Mouse (Mus musculus) forebrain, embryonic 14.5 days (tissue): ENCODE data around the gene Ctsf. TPM values are rescaled to one million over a fixed set of nuclear protein-coding genes. Genes with fewer than 3 reads are reported as not detected.

Source experiments
- polyA plus RNA-seq: library from polyadenylated mRNA; unstranded; fragments of >200 nt; fragmentation: Nextera tagmentation; extraction: Ambion mirVana; gene quantifications from 2 replicates; pipeline ENCODE4 v1.2.1, GENCODE M21; 2014

Ctsf gene
- polyA plus RNA-seq, 1 experiment from 2014 or later, result 43.9 TPM

Other genes with a start within 250 kb of the Ctsf start
- 12.2 and 12.6 TPM in 2 replicates for gene Lrfn4, start 239.5 kb upstream of the Ctsf start, polyA plus RNA-seq
- gene Rce1, start 229.5 kb upstream of the Ctsf start, polyA plus RNA-seq, result 57.1 and 57.5 TPM in 2 replicates
- 4.1 and 5.0 TPM in 2 replicates for gene Gm960, start 156.5 kb upstream of the Ctsf start, polyA plus RNA-seq
- 25.0 and 31.9 TPM in 2 replicates for gene Sptbn2, start 144.0 kb upstream of the Ctsf start, polyA plus RNA-seq
- gene Rbm4b, start 98.6 kb upstream of the Ctsf start, polyA plus RNA-seq, result 185 and 194 TPM in 2 replicates
- gene Rbm4, start 61.2 kb upstream of the Ctsf start, polyA plus RNA-seq, result 132 and 140 TPM in 2 replicates
- 9.4 TPM in 2 replicates for gene Gm21992, start 43.5 kb upstream of the Ctsf start, polyA plus RNA-seq
- 69.1 and 79.5 TPM in 2 replicates for gene Rbm14, start 43.5 kb upstream of the Ctsf start, polyA plus RNA-seq
- 34.3 and 40.1 TPM in 2 replicates for gene Ccs, start 15.8 kb upstream of the Ctsf start, polyA plus RNA-seq
- gene Ccdc87, start 15.8 kb upstream of the Ctsf start, polyA plus RNA-seq, result 0.50 and 0.69 TPM in 2 replicates
- 0.78 and 0.88 TPM in 2 replicates for gene Actn3, start 22.8 kb downstream of the Ctsf start, polyA plus RNA-seq
- 11.4 and 12.9 TPM in 2 replicates for gene Zdhhc24, start 23.5 kb downstream of the Ctsf start, polyA plus RNA-seq
- 9.0 and 14.5 TPM in 2 replicates for gene Bbs1, start 51.5 kb downstream of the Ctsf start, polyA plus RNA-seq
- gene Dpp3, start 73.2 kb downstream of the Ctsf start, polyA plus RNA-seq, result 100.0 and 103 TPM in 2 replicates
- 4.9 and 7.8 TPM in 2 replicates for gene Peli3, start 88.0 kb downstream of the Ctsf start, polyA plus RNA-seq
- gene Mrpl11, start 107.0 kb downstream of the Ctsf start, polyA plus RNA-seq, result 145 and 148 TPM in 2 replicates
- 0.08 and 0.14 TPM in 2 replicates for gene Npas4, start 135.2 kb downstream of the Ctsf start, polyA plus RNA-seq
- gene Slc29a2, start 168.7 kb downstream of the Ctsf start, polyA plus RNA-seq, result 7.4 and 8.0 TPM in 2 replicates
- gene B4gat1, start 183.7 kb downstream of the Ctsf start, polyA plus RNA-seq, result 45.4 and 55.1 TPM in 2 replicates
- 1.2 and 1.7 TPM in 2 replicates for gene AC124502.3, start 183.8 kb downstream of the Ctsf start, polyA plus RNA-seq
- gene Brms1, start 186.2 kb downstream of the Ctsf start, polyA plus RNA-seq, result 56.2 and 56.8 TPM in 2 replicates
- gene Rin1, start 195.4 kb downstream of the Ctsf start, polyA plus RNA-seq, result 1.3 and 1.4 TPM in 2 replicates
- 12.5 and 16.2 TPM in 2 replicates for gene Cd248, start 212.9 kb downstream of the Ctsf start, polyA plus RNA-seq
- 5.4 and 7.5 TPM in 2 replicates for gene Tmem151a, start 230.4 kb downstream of the Ctsf start, polyA plus RNA-seq
- gene Yif1a, start 233.4 kb downstream of the Ctsf start, polyA plus RNA-seq, result 71.6 and 95.5 TPM in 2 replicates
- 350 and 370 TPM in 2 replicates for gene Cnih2, start 243.4 kb downstream of the Ctsf start, polyA plus RNA-seq